Mouse (Mus musculus) megakaryocyte, embryonic 14.5 days (primary cell): ENCODE results near the gene Tcaim. TPM values are rescaled to one million over a fixed set of nuclear protein-coding genes. Genes with fewer than 3 reads are reported as not detected.
"Not testable (repeated sequence)": the region's sequence is repeated elsewhere in the genome, so short reads cannot be mapped to it uniquely, and the experiment has no call there.

ENCODE experiments used
- H3K27me3 ChIP-seq: replicated peaks from 2 replicates; pipeline ENCODE3; 2012; ENCODE audit warnings: inconsistent platforms
- H3K36me3 ChIP-seq: replicated peaks from 2 replicates; pipeline ENCODE3; 2012; ENCODE audit warnings: low read length, inconsistent platforms, mixed read lengths
- H3K4me1 ChIP-seq: 2 replicates; pipeline ENCODE4 v1.6.1; 2012; ENCODE audit warnings: inconsistent platforms
- H3K4me3 ChIP-seq: replicated peaks from 2 replicates; pipeline ENCODE3; 2012; ENCODE audit warnings: moderate library complexity, mild to moderate bottlenecking, inconsistent platforms
- H3K9me3 ChIP-seq: 2 replicates; pipeline ENCODE4 v1.6.1; 2012; ENCODE audit warnings: inconsistent platforms
- FLI1 ChIP-seq: IDR thresholded peaks from 2 replicates; pipeline ENCODE4 v1.6.1; 2012; ENCODE audit warnings: low read length, inconsistent platforms, mixed read lengths
- GATA1 ChIP-seq: IDR thresholded peaks from 3 replicates; pipeline ENCODE4 v1.6.1; 2012; ENCODE audit warnings: mixed read lengths, low read length, inconsistent platforms, borderline replicate concordance
- polyA plus RNA-seq: library from polyadenylated mRNA; stranded (reverse); fragments of >175 nt; gene quantifications from 2 replicates; pipeline ENCODE4 v1.2.3, GENCODE M21; 2012; ENCODE audit warnings: low replicate concordance; ENCODE audit not compliant: insufficient read depth

The Tcaim gene
- polyA plus RNA-seq, 1 experiment = 0.03 TPM

DNA sequence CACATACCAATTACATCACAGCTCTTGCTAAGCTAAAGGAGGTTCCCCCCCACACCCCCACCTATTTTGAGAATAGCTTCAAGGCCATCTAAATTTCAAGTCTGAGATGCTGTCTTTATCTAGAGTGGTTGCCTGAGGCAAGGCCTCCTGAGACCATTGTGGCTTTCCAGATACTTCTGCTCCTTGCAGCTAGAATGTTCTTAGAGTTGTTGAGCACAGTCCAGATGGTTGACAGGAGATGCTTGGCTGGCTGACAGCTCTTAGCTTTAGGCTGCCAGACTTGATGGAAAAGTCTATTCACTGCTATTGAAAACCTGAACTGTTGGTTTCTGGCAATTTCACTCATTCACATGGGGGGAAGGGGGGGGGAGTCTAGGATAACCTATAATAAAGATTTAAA lies 40.8 kb downstream of the Tcaim start:
- H3K4me3 ChIP-seq = no peak overlapping the region
- no peaks in the 10 kb centered on the region for H3K4me1 ChIP-seq
- no peaks in the 10 kb centered on the region for H3K27me3 ChIP-seq
- peaks cover 38% of the 10 kb centered on the region for H3K9me3 ChIP-seq
- peaks cover 33% of the 10 kb centered on the region for H3K36me3 ChIP-seq
- no peak for TF ChIP-seq GATA1
- TF ChIP-seq FLI1 = no peak

DNA sequence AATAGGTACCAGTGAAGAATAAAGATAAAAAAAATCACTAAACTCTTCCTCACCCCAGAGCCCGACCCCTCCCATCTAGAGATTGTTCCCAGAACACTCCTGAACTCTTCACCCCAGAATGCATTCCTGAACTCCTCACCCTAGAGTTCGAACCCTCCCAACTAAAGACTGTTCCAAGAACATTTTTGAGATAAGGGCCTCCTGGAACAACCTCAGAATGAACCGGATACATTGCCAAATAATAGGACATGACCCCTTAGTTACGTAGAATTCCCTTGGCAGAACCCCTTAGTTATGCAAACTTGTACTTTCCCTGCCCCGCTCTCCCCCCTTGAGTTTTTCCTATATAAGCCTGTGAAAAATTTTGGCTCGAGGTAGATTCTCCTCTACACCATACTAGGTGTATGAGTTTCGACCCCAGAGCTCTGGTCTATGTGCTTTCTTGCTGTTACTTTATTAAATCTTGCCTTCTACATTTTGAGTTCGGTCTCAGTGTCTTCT lies 42.5 kb downstream of the Tcaim start:
- H3K36me3 ChIP-seq = peaks cover 50% of the 10 kb centered on the region
- H3K27me3 ChIP-seq, H3K4me1 ChIP-seq: not testable (repeated sequence)

DNA sequence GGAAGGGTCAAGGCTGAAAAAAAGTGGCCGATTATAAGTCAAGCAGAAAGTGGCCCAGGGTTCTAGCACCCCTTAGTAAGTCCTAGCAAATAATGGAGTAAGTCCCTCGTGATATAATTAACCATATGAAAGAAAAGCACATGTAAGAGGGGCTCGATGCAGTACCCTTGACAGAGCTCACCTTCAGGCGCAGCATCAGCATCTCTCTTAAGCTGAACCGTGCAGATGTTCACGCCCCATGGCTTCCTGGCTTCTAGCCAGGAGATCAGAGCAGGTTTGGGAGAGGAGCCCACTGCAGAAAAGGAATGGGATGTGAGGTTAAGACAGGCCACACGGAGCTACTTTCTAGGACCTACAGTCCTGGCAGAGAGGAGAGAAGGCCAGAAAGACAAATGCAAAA lies 49.2 kb downstream of the Tcaim start:
- Histone ChIP-seq H3K9me3 (peaks cover 76% of the 10 kb centered on the region), H3K27me3 (no peaks in the 10 kb centered on the region), H3K4me3 (no peak overlapping the region), H3K4me1 (no peaks in the 10 kb centered on the region), H3K36me3 (peaks cover 96% of the 10 kb centered on the region)
- no peak for TF ChIP-seq GATA1
- no peak for TF ChIP-seq FLI1

More for the DNA sequence above, 42.5 kb downstream of the Tcaim start:
- not testable (repeated sequence) for H3K4me3 ChIP-seq
- H3K9me3 ChIP-seq = peaks cover 45% of the 10 kb centered on the region

DNA sequence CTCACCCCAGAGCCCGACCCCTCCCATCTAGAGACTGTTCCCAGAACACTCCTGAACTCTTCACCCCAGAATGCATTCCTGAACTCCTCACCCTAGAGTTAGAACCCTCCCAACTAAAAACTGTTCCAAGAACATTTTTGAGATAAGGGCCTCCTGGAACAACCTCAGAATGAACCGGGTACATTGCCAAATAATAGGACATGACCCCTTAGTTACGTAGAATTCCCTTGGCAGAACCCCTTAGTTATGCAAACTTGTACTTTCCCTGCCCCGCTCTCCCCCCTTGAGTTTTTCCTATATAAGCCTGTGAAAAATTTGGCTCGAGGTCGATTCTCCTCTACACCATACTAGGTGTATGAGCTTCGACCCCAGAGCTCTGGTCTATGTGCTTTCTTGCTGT lies 49.8 kb downstream of the Tcaim start:
- not testable (repeated sequence) for H3K27me3 ChIP-seq, H3K4me1 ChIP-seq, H3K4me3 ChIP-seq
- peaks cover 77% of the 10 kb centered on the region for H3K9me3 ChIP-seq
- H3K36me3 ChIP-seq = peaks cover 96% of the 10 kb centered on the region

DNA sequence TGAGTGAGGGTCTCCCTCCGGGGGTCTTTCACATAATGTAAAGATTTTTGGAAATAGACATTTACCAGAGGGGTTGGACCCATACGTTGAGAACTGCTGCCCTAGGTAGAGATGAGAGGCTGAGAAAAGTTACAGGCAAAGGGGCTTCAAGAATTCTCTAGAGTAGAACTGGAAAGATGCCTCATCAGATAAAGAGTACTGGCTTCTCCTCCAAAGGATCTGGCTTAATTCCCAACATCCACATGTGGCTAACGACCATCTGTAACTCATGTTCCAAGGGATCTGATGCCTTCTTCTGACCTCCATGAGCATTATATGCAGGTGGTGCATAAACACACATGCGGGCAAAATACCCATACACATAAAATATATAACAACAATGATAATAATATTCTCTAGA lies 50.3 kb downstream of the Tcaim start:
- Histone ChIP-seq H3K9me3 (peaks cover 77% of the 10 kb centered on the region), H3K27me3 (no peaks in the 10 kb centered on the region), H3K36me3 (peaks cover 96% of the 10 kb centered on the region), H3K4me1 (no peaks in the 10 kb centered on the region), H3K4me3 (no peak overlapping the region)
- TF ChIP-seq GATA1 = no peak
- TF ChIP-seq FLI1 = no peak

DNA sequence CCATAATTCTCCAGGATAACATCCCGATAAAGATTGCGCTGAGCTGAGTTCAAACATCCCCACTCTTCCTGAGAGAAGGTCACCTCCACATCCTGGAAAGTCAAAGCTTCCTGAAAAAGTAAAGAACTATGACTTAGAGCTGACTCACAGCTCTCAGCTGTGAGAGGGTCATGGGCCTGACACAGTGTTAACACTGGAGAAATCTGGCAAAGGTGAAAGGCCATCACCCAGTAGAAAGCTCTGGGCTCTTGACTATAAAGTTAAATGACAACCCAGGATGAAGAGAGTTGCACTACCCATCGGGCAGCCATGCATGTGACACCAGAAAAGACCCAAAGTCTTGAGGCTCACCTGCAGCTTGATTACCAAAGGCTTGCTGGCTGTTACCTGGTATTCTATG lies 51.4 kb downstream of the Tcaim start:
- Histone ChIP-seq H3K27me3 (no peaks in the 10 kb centered on the region), H3K4me3 (no peak overlapping the region), H3K9me3 (peaks cover 80% of the 10 kb centered on the region), H3K36me3 (peaks cover 96% of the 10 kb centered on the region), H3K4me1 (no peaks in the 10 kb centered on the region)
- no peak for TF ChIP-seq GATA1
- no peak for TF ChIP-seq FLI1

DNA sequence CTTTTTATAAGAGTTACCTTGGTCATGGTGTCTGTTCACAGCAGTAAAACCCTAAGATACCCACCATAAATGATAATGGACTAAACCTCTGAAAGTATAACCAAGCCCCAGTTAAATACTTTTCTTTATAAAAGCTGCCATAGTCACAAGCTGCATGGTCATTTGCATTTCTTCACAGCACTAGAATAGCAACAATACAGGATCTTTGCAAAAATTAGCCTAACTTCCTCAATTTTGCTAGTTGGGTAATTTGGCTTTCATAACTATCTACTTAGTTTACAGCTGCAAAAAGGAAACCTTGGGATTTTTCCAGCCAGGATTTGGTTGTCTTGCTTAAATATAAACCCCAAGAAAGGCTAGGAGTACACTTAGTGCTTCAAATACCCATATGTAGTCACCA lies 55.4 kb downstream of the Tcaim start:
- no peak for TF ChIP-seq GATA1
- no peak for TF ChIP-seq FLI1
- H3K27me3 ChIP-seq = no peaks in the 10 kb centered on the region
- H3K4me1 ChIP-seq = peaks cover 16% of the 10 kb centered on the region
- no peak overlapping the region for H3K4me3 ChIP-seq
- H3K36me3 ChIP-seq = peaks cover 82% of the 10 kb centered on the region
- H3K9me3 ChIP-seq = peaks cover 61% of the 10 kb centered on the region

DNA sequence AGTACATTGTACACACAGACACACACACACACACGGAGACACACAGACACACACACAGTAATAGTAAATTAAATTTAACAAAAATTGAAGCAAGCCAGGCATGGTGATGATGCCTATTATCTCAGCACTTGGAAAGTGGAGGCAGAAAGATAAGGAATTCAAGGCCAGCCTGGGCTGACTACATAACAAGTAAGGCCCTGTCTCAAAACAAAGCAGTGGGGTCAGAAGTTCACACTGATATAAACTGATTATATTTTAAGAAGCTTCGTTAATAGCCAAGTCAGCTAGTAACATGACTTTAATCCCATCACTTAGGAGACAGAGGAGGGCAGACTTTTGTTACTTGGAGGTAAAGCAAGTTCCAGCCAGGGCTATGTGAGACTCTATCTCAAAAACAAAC lies 58.4 kb downstream of the Tcaim start:
- TF ChIP-seq FLI1 (no peak), GATA1 (no peak)
- peaks cover 62% of the 10 kb centered on the region for H3K9me3 ChIP-seq
- H3K4me1 ChIP-seq = peaks cover 19% of the 10 kb centered on the region
- peaks cover 63% of the 10 kb centered on the region for H3K36me3 ChIP-seq
- H3K4me3 ChIP-seq = no peak overlapping the region
- no peaks in the 10 kb centered on the region for H3K27me3 ChIP-seq

DNA sequence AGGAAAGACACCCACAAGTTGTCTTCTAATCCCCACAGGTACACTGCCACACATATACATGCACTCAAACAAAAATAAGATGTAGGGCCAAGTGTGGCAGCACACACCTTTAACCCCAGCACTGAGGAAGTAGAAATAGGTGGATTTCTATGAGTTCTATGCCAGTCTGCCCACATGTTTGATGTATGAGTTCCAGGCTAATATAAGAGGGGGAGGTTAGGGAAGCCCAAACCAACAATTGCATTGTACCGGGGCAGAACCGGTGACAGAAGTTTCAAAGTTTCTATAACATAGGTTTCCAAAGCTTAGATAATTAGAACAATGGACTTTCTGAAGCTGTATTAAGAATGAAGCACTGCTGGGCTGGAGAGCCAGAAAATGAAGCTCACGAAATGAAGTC lies 59.5 kb downstream of the Tcaim start:
- no peak for TF ChIP-seq FLI1
- no peak for TF ChIP-seq GATA1
- peaks cover 19% of the 10 kb centered on the region for H3K4me1 ChIP-seq
- peaks cover 52% of the 10 kb centered on the region for H3K36me3 ChIP-seq
- H3K9me3 ChIP-seq = peaks cover 59% of the 10 kb centered on the region
- H3K27me3 ChIP-seq = peaks cover 5% of the 10 kb centered on the region
- peak overlapping the region; percentile 96 for H3K4me3 ChIP-seq

DNA sequence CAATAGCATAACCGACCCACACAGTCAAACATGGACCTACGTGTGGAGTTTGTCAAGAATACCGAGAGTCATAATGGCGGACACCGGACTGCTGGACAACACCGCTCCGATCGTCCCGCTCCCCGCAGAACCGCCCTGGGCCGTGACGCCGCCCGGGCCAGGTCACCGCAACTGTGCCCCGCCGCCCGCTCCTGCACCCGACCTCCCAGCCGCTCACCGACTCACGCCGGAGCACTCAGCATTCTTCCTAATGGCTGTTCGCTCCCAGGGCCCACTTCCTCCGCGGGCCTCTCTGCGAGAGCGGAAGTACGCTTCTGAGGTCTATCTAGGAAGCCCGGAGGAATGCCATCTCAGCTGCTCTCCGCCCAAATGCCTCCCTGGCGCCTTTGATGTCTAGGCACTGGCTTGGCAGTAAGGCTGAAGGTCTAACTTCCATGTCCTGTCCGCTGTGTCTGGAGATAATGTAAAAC lies 60.4 kb downstream of the Tcaim start, which contains the start of gene Zfp445:
Gene Zfp445, minus strand, starts transcription at position 310 of the 470 bp plus-strand sequence.
- peak within 1 kb of the TSS; percentile 96 for H3K4me3 ChIP-seq

DNA sequence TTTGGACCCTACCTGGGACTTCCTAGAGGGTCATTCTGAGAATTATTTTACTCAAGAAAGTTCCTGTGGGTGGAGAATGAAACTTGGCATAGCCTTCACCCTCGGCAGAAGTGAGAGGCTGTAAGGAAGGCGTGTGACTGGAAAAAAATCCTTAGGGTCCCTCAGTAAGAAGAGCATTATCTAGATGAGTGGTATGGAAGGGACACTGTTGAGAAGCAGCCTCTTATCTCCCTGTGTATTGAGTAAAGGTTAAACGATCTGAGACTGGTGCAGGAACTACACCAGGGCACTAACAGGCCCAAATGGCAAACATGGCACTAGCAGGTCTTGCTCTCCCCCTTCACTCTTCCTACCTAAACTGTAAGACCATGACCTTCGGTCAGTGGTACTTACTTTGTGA lies 60.9 kb downstream of the Tcaim start:
- peaks cover 59% of the 10 kb centered on the region for H3K9me3 ChIP-seq
- TF ChIP-seq GATA1 (no peak), FLI1 (no peak)
- peaks cover 39% of the 10 kb centered on the region for H3K36me3 ChIP-seq
- H3K4me3 ChIP-seq = peak overlapping the region; percentile 96
- H3K4me1 ChIP-seq = peaks cover 19% of the 10 kb centered on the region
- peaks cover 6% of the 10 kb centered on the region for H3K27me3 ChIP-seq

More for the DNA sequence above, 60.4 kb downstream of the Tcaim start, which contains the start of gene Zfp445:
- Histone ChIP-seq H3K27me3 (peaks cover 6% of the 10 kb centered on the region), H3K4me1 (peaks cover 19% of the 10 kb centered on the region), H3K36me3 (peaks cover 43% of the 10 kb centered on the region), H3K9me3 (peaks cover 59% of the 10 kb centered on the region)
- TF ChIP-seq GATA1 (no peak), FLI1 (no peak)
